Mouse (Mus musculus): ENCODE data around the gene Unc119b. TPM values are rescaled to one million over a fixed set of nuclear protein-coding genes. Genes with fewer than 3 reads are reported as not detected.

Unc119b gene
- polyA plus RNA-seq, 1 experiment from 2014 or later: 44.8 TPM

Other genes starting within 250 kb of the Unc119b start
- gene Oasl2, start 238.0 kb downstream of the Unc119b start, polyA plus RNA-seq (2015; fragmentation: Nextera tagmentation; extraction: Ambion mirVana): 1.5 and 2.0 TPM in 2 replicates
- 0.15 and 0.28 TPM in 2 replicates for gene Oasl1, start 211.7 kb downstream of the Unc119b start, polyA plus RNA-seq (2015; fragmentation: Nextera tagmentation; extraction: Ambion mirVana)
- gene 2210016L21Rik, start 192.8 kb downstream of the Unc119b start, polyA plus RNA-seq (2015; fragmentation: Nextera tagmentation; extraction: Ambion mirVana): 77.5 and 85.3 TPM in 2 replicates
- gene Hnf1a, start 163.9 kb downstream of the Unc119b start, polyA plus RNA-seq (2015; fragmentation: Nextera tagmentation; extraction: Ambion mirVana): 0.05 and 0.06 TPM in 2 replicates
- gene Sppl3, start 123.8 kb downstream of the Unc119b start, polyA plus RNA-seq (2015; fragmentation: Nextera tagmentation; extraction: Ambion mirVana): 16.0 and 16.4 TPM in 2 replicates
- gene Gm10401, start 36.7 kb downstream of the Unc119b start, polyA plus RNA-seq (2015; fragmentation: Nextera tagmentation; extraction: Ambion mirVana): 38.4 and 40.9 TPM in 2 replicates
- gene Acads, start 15.6 kb downstream of the Unc119b start, polyA plus RNA-seq (2015; fragmentation: Nextera tagmentation; extraction: Ambion mirVana): 27.7 and 28.6 TPM in 2 replicates
- gene Mlec, start 23.2 kb upstream of the Unc119b start, polyA plus RNA-seq (2015; fragmentation: Nextera tagmentation; extraction: Ambion mirVana): 23.5 and 25.9 TPM in 2 replicates
- gene Cabp1, start 59.4 kb upstream of the Unc119b start, polyA plus RNA-seq (2015; fragmentation: Nextera tagmentation; extraction: Ambion mirVana): 5.7 and 12.6 TPM in 2 replicates
- gene Pop5, start 100.9 kb upstream of the Unc119b start, polyA plus RNA-seq (2015; fragmentation: Nextera tagmentation; extraction: Ambion mirVana): 102 and 112 TPM in 2 replicates
- 134 and 138 TPM in 2 replicates for gene Rnf10, start 137.9 kb upstream of the Unc119b start, polyA plus RNA-seq (2015; fragmentation: Nextera tagmentation; extraction: Ambion mirVana)
- gene Coq5, start 144.7 kb upstream of the Unc119b start, polyA plus RNA-seq (2015; fragmentation: Nextera tagmentation; extraction: Ambion mirVana): 53.7 and 54.0 TPM in 2 replicates
- gene Dynll1, start 166.0 kb upstream of the Unc119b start, polyA plus RNA-seq (2015; fragmentation: Nextera tagmentation; extraction: Ambion mirVana): 1,571 and 1,757 TPM in 2 replicates
- gene Srsf9, start 192.2 kb upstream of the Unc119b start, polyA plus RNA-seq (2015; fragmentation: Nextera tagmentation; extraction: Ambion mirVana): 255 and 263 TPM in 2 replicates
- gene Gatc, start 206.2 kb upstream of the Unc119b start, polyA plus RNA-seq (2015; fragmentation: Nextera tagmentation; extraction: Ambion mirVana): 31.8 and 34.1 TPM in 2 replicates
- gene Triap1, start 206.2 kb upstream of the Unc119b start, polyA plus RNA-seq (2015; fragmentation: Nextera tagmentation; extraction: Ambion mirVana): 58.6 and 64.3 TPM in 2 replicates
- 965 and 999 TPM in 2 replicates for gene Cox6a1, start 214.0 kb upstream of the Unc119b start, polyA plus RNA-seq (2015; fragmentation: Nextera tagmentation; extraction: Ambion mirVana)